In genomic region chr17:84750130-84750529, GRCm38 (mm10) we compare ENCODE assay signal across 19 mouse cellular contexts. TPM values are rescaled to one million over a fixed set of nuclear protein-coding genes. Genes with fewer than 3 reads are reported as not detected.
DNase-seq lines count a peak whose midpoint lies in the region; ATAC-seq lines count a peak whose summit lies in the region.
"Had no signal": no experiment of that assay in that cellular context is flagged by ENCODE, and none has a peak within 500 bp of the region (broad histone marks: within the 10 kb centered on the region; RNA-seq: fewer than 3 reads in every experiment).

No protein-coding gene starts in this region.

- H3K36me3 ChIP-seq in heart, embryonic 10.5 days, result peaks cover 54% of the 10 kb centered on the region
- H3K36me3 ChIP-seq in kidney, embryonic 16.5 days (ENCODE audit: insufficient read depth, low read length), result peaks cover 22% of the 10 kb centered on the region; the same call in 1 of the 2 replicates
- H3K36me3 ChIP-seq in neural tube, embryonic 15.5 days, result peaks cover 10% of the 10 kb centered on the region; the same call in 1 of the 2 replicates

- no peak overlapping the region for H3K4me2 ChIP-seq in kidney, embryonic 16.5 days (replicated peaks; ENCODE audit: low read depth, low read length)
- H3K4me2 ChIP-seq in neural tube, embryonic 15.5 days, result no peak overlapping the region
- H3K4me2 ChIP-seq: intestine, embryonic 15.5 days; lung, embryonic 15.5 days; midbrain, embryonic 11.5 days had no signal

- ATAC-seq in kidney, embryonic 16.5 days (ENCODE audit: low FRiP score, low TSS enrichment), result peak; percentile 60
- ATAC-seq in neural tube, embryonic 15.5 days (ENCODE audit: low FRiP score), result peak; percentile 22; the same call in 1 of the 2 replicates
- no peak for ATAC-seq in megakaryocyte progenitor cell, adult 5-6 weeks (replicated peaks; ENCODE audit: poor library complexity)
- ATAC-seq: intestine, embryonic 15.5 days had no signal

- no peak overlapping the region for H3K4me3 ChIP-seq in heart, embryonic 10.5 days
- H3K4me3 ChIP-seq in kidney, embryonic 16.5 days (ENCODE audit: low read length), result no peak overlapping the region
- H3K4me3 ChIP-seq in neural tube, embryonic 15.5 days (replicated peaks), result no peak overlapping the region
- H3K4me3 ChIP-seq: intestine, embryonic 15.5 days; lung, embryonic 15.5 days had no signal

- no peaks in the 10 kb centered on the region for H3K9me3 ChIP-seq in heart, embryonic 10.5 days
- no peaks in the 10 kb centered on the region for H3K9me3 ChIP-seq in kidney, embryonic 16.5 days (ENCODE audit: low read length)
- H3K9me3 ChIP-seq in neural tube, embryonic 15.5 days (replicated peaks), result no peaks in the 10 kb centered on the region
- H3K9me3 ChIP-seq: intestine, embryonic 15.5 days; lung, embryonic 15.5 days had no signal

- 86% methylated on average over 4 of the region's 4 CpGs for WGBS in heart, embryonic 10.5 days
- 41% methylated on average over 4 of the region's 4 CpGs for whole genome bisulfite sequencing in kidney, embryonic 16.5 days
- WGBS in neural tube, embryonic 15.5 days, result 27% methylated on average over 4 of the region's 4 CpGs

- H3K27ac ChIP-seq in heart, embryonic 10.5 days, result no peak overlapping the region
- H3K27ac ChIP-seq in kidney, embryonic 16.5 days (ENCODE audit: low read length), result peak overlapping the region; percentile 60; the same call in 1 of the 2 replicates
- peak overlapping the region; percentile 56; the same call in 1 of the 2 replicates for H3K27ac ChIP-seq in neural tube, embryonic 15.5 days (replicated peaks)
- H3K27ac ChIP-seq: intestine, embryonic 15.5 days; liver, embryonic 14.5 days; lung, embryonic 15.5 days had no signal

- no peaks in the 10 kb centered on the region for H3K4me1 ChIP-seq in heart, embryonic 10.5 days
- peaks cover 33% of the 10 kb centered on the region for H3K4me1 ChIP-seq in kidney, embryonic 16.5 days (ENCODE audit: insufficient read depth, low read length)
- peaks cover 33% of the 10 kb centered on the region for H3K4me1 ChIP-seq in neural tube, embryonic 15.5 days
- H3K4me1 ChIP-seq: intestine, embryonic 15.5 days; lung, embryonic 15.5 days had no signal

- no peak overlapping the region for H3K9ac ChIP-seq in kidney, embryonic 16.5 days (replicated peaks; ENCODE audit: low read length)
- H3K9ac ChIP-seq in neural tube, embryonic 15.5 days (replicated peaks), result no peak overlapping the region
- H3K9ac ChIP-seq: intestine, embryonic 15.5 days; liver, embryonic 14.5 days; lung, embryonic 15.5 days had no signal

- H3K27me3 ChIP-seq in heart, embryonic 10.5 days (ENCODE audit: insufficient read depth, poor library complexity, severe bottlenecking), result no peaks in the 10 kb centered on the region
- H3K27me3 ChIP-seq in kidney, embryonic 16.5 days (ENCODE audit: insufficient read depth, low read length), result no peaks in the 10 kb centered on the region
- no peaks in the 10 kb centered on the region for H3K27me3 ChIP-seq in neural tube, embryonic 15.5 days (replicated peaks)
- H3K27me3 ChIP-seq: CH12.LX; intestine, embryonic 15.5 days; lung, embryonic 15.5 days had no signal

- DNase-seq in heart, adult 11 months, result peak; percentile 68
- DNase-seq in heart, embryonic 10.5 days (ENCODE audit: low spot score), result no peak
- DNase-seq in kidney, adult 9 months, result peak; percentile 24
- no peak for DNase-seq in kidney, postnatal 10 days
- DNase-seq: adrenal gland, postnatal 14 days; cerebellum, adult 11 months; cerebellum, postnatal 10 days; gastrocnemius, postnatal 10 days; heart, postnatal 36 days; layer of hippocampus, postnatal 36 days; lung, postnatal 4 days had no signal

RNA-seq across cellular contexts. Expression of gene Lrpprc, which starts 40.5 kb away (rescaled TPM):
- polyA plus RNA-seq in heart, embryonic 10.5 days (2016; fragmentation: Nextera tagmentation; extraction: Ambion mirVana), result 61.6 and 76.6 TPM in 2 replicates
- polyA plus RNA-seq in kidney, embryonic 16.5 days (2015; fragmentation: Nextera tagmentation; extraction: Ambion mirVana), result 54.8 and 57.7 TPM in 2 replicates
- 46.5 and 47.2 TPM in 2 replicates for polyA plus RNA-seq in neural tube, embryonic 15.5 days (2015; fragmentation: Nextera tagmentation; extraction: Ambion mirVana)
- total RNA-seq in megakaryocyte progenitor cell, adult 5-6 weeks (2015), result 42.0 and 53.0 TPM in 2 replicates
- total RNA-seq in megakaryocyte progenitor cell, adult 5-6 weeks (2017), result 76.3 and 91.4 TPM in 2 replicates

Comparison
In these comparisons a context has a peak if more than half of its experiments do, and no peak if none do; other contexts are left out.
1. DNase-seq: peak in heart, adult 11 months (single experiment) and kidney, adult 9 months (single experiment); none in heart, embryonic 10.5 days (single experiment) and kidney, postnatal 10 days (single experiment).